21 mouse cellular contexts compared by ENCODE assay signal in the genomic region with DNA sequence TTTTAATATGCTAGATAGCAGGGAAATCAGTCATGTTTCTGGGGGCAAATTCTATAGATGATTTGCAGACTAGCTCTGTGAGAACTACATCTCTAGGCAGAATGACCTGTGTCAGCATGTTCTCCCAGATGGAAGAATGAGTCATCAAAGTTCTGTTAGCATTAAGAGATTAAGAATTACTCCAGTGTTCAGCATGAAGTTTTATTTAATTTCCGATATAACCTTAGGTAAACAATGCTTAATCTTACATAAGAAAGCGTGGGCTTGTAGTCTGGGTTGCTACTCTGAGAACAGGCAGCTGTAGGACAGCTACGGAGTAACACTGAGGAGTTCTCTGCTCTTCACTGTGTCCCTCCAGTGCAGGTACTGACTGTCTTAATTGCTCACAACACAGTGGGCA.
DNase-seq lines count a peak whose midpoint lies in the region; ATAC-seq and TF ChIP-seq lines count a peak whose summit lies in the region.
"Had no signal": no experiment of that assay in that cellular context is flagged by ENCODE, and none has a peak within 500 bp of the region (broad histone marks: within the 10 kb centered on the region; RNA-seq: fewer than 3 reads in every experiment).

No protein-coding gene starts in this region.

- peaks cover 6% of the 10 kb centered on the region; the same call in 1 of the 2 replicates for H3K36me3 ChIP-seq in heart, embryonic 15.5 days
- H3K36me3 ChIP-seq in heart, embryonic 10.5 days = peaks cover 45% of the 10 kb centered on the region
- no peaks in the 10 kb centered on the region for H3K36me3 ChIP-seq in myocyte (ENCODE audit: control insufficient read depth, insufficient read depth)
- H3K36me3 ChIP-seq: neural tube, embryonic 15.5 days had no signal

- no peak for DNase-seq in heart, embryonic 10.5 days (ENCODE audit: low spot score)
- DNase-seq in kidney, postnatal 14 days = peak; percentile 32
- DNase-seq in kidney, postnatal 4 days = no peak
- DNase-seq in MN1 (ENCODE audit: low spot score) = peak; percentile 46
- no peak for DNase-seq in adrenal gland, postnatal 36 days
- DNase-seq: adrenal gland, postnatal 25 days; B cell, adult 2 months; cerebellum, postnatal 10 days; embryo, embryonic 11 days; heart, postnatal 4 days had no signal

- WGBS in heart, embryonic 15.5 days = 68% methylated on average over 3 of the region's 3 CpGs
- WGBS in heart, embryonic 10.5 days = 84% methylated on average over 3 of the region's 3 CpGs

- H3K27me3 ChIP-seq in heart, embryonic 15.5 days = no peaks in the 10 kb centered on the region
- no peaks in the 10 kb centered on the region for H3K27me3 ChIP-seq in heart, embryonic 10.5 days (ENCODE audit: insufficient read depth, poor library complexity, severe bottlenecking)
- no peaks in the 10 kb centered on the region for H3K27me3 ChIP-seq in myocyte (ENCODE audit: control insufficient read depth, insufficient read depth, insufficient read length)
- H3K27me3 ChIP-seq: embryonic facial prominence, embryonic 15.5 days; forebrain, embryonic 13.5 days; heart, embryonic 13.5 days; limb, embryonic 13.5 days; midbrain, embryonic 12.5 days; neural tube, embryonic 15.5 days; Patski had no signal

- H3K4me2 ChIP-seq in heart, embryonic 15.5 days = no peak overlapping the region
- peak overlapping the region; percentile 28 for H3K4me2 ChIP-seq in myocyte (ENCODE audit: low read depth)
- H3K4me2 ChIP-seq: embryonic facial prominence, embryonic 15.5 days; forebrain, embryonic 13.5 days; heart, embryonic 13.5 days; limb, embryonic 13.5 days; midbrain, embryonic 12.5 days; neural tube, embryonic 15.5 days had no signal

- no peaks in the 10 kb centered on the region for H3K9me3 ChIP-seq in heart, embryonic 15.5 days (replicated peaks)
- no peaks in the 10 kb centered on the region for H3K9me3 ChIP-seq in heart, embryonic 10.5 days
- H3K9me3 ChIP-seq: embryonic facial prominence, embryonic 15.5 days; forebrain, embryonic 13.5 days; heart, embryonic 13.5 days; limb, embryonic 13.5 days; midbrain, embryonic 12.5 days; neural tube, embryonic 15.5 days had no signal

- no peak for ATAC-seq in heart, embryonic 15.5 days (replicated peaks; ENCODE audit: insufficient number of reproducible peaks, insufficient read depth, low FRiP score, low read depth)
- no peak for ATAC-seq in erythroblast, adult 5-6 weeks (replicated peaks; ENCODE audit: low FRiP score, poor library complexity, severe bottlenecking)
- ATAC-seq: activated CD4-positive, CD25-positive, alpha-beta regulatory T cell, adult 4 months; forebrain, embryonic 13.5 days; Patski had no signal

- no peak overlapping the region for H3K4me3 ChIP-seq in heart, embryonic 15.5 days
- H3K4me3 ChIP-seq in heart, embryonic 10.5 days = no peak overlapping the region
- no peak overlapping the region for H3K4me3 ChIP-seq in myocyte
- H3K4me3 ChIP-seq: embryonic facial prominence, embryonic 15.5 days; forebrain, embryonic 13.5 days; heart, embryonic 13.5 days; limb, embryonic 13.5 days; midbrain, embryonic 12.5 days; neural tube, embryonic 15.5 days had no signal

- TF ChIP-seq POLR2A in myocyte (IDR thresholded peaks at IDR 0.05; ENCODE audit: insufficient read length, low read depth) = no peak

- H3K27ac ChIP-seq in heart, embryonic 15.5 days = peak overlapping the region; percentile 18; the same call in 1 of the 2 replicates
- H3K27ac ChIP-seq in heart, embryonic 10.5 days = no peak overlapping the region
- H3K27ac ChIP-seq: embryonic facial prominence, embryonic 15.5 days; forebrain, embryonic 13.5 days; limb, embryonic 13.5 days; midbrain, embryonic 12.5 days; neural tube, embryonic 15.5 days had no signal

- H3K79me2 ChIP-seq in myocyte (ENCODE audit: control insufficient read depth, insufficient read depth) = peaks cover 36% of the 10 kb centered on the region

- H3K4me1 ChIP-seq in heart, embryonic 15.5 days (replicated peaks) = peaks cover 32% of the 10 kb centered on the region
- H3K4me1 ChIP-seq in heart, embryonic 10.5 days = peaks cover 40% of the 10 kb centered on the region
- H3K4me1 ChIP-seq: midbrain, embryonic 12.5 days had no signal

- H3K9ac ChIP-seq in heart, embryonic 15.5 days = no peak overlapping the region
- H3K9ac ChIP-seq: embryonic facial prominence, embryonic 15.5 days; forebrain, embryonic 13.5 days; heart, embryonic 13.5 days; limb, embryonic 13.5 days; midbrain, embryonic 12.5 days; neural tube, embryonic 15.5 days had no signal

- no peak overlapping the region for H3ac ChIP-seq in myocyte (ENCODE audit: control insufficient read depth, insufficient read length)

TF ChIP-seq in myocyte, 11 proteins besides CTCF, POLR2A, EP300 and RAD21:
- TF ChIP-seq USF1 (IDR thresholded peaks at IDR 0.05; ENCODE audit: low read depth) (no peak), POLR2AphosphoS2 (IDR thresholded peaks at IDR 0.05; ENCODE audit: insufficient read length, low read depth) (no peak), MYOG (IDR thresholded peaks at IDR 0.05; ENCODE audit: control insufficient read depth in 1 of 3, insufficient read depth in 1 of 3, insufficient read length in 2 of 3, low read depth in 2 of 3) (no peak), SRF (IDR thresholded peaks at IDR 0.05; ENCODE audit: control insufficient read depth, insufficient read length, low read depth) (no peak), CEBPB (IDR thresholded peaks at IDR 0.05; ENCODE audit: insufficient read depth, poor library complexity, severe bottlenecking) (no peak), MAX (IDR thresholded peaks at IDR 0.05; ENCODE audit: low read depth) (no peak), TCF3 (IDR thresholded peaks at IDR 0.05; ENCODE audit: insufficient read length, low read depth) (no peak), TCF12 (IDR thresholded peaks at IDR 0.05; ENCODE audit: insufficient read depth, poor library complexity, severe bottlenecking) (no peak), REST (IDR thresholded peaks at IDR 0.05; ENCODE audit: insufficient read depth, insufficient read length) (no peak), MYOD1 (IDR thresholded peaks at IDR 0.05; ENCODE audit: control insufficient read depth in 1 of 3, insufficient read length in 2 of 3, low read depth in 2 of 3) (no peak), E2F4 (IDR thresholded peaks at IDR 0.05; ENCODE audit: insufficient read depth) (no peak)
TF ChIP-seq in myocyte: peak in this region for 0.

Comparison
In these comparisons a context has a peak if more than half of its experiments do, and no peak if none do; other contexts are left out.
1. DNase-seq: peak in kidney, postnatal 14 days (single experiment) and MN1 (single experiment); none in heart, embryonic 10.5 days (single experiment), kidney, postnatal 4 days (0 of 2) and adrenal gland, postnatal 36 days (0 of 2).